Mouse (Mus musculus) midbrain, embryonic 16.5 days (tissue): Measurements from ENCODE around the gene Sf3b4. TPM values are rescaled to one million over a fixed set of nuclear protein-coding genes. Genes with fewer than 3 reads are reported as not detected.
A peak's percentile ranks its signal among the peaks of the same experiment; 100 is the strongest.
"Not testable (repeated sequence)": the region's sequence is repeated elsewhere in the genome, so short reads cannot be mapped to it uniquely, and the experiment has no call there.

Experiments used
- ATAC-seq: fragments of 200-750 bp; cut with Nextera tagmentation; 2 replicates; pipeline ENCODE4 v1.8.0; 2017; ENCODE audit warnings: moderate TSS enrichment
- H3K27ac ChIP-seq: fragments of 300-500 bp; sonication (generic); 2 replicates; pipeline ENCODE4 v1.5.1; 2014; ENCODE audit warnings: mild to moderate bottlenecking, low read length, mixed read lengths
- H3K27me3 ChIP-seq: fragments of 300-500 bp; sonication (generic); 2 replicates; pipeline ENCODE4 v1.6.1; 2014; ENCODE audit warnings: low read depth, low read length, mixed read lengths; ENCODE audit not compliant: control insufficient read depth, insufficient read depth
- H3K36me3 ChIP-seq: fragments of 300-500 bp; sonication (generic); 2 replicates; pipeline ENCODE4 v1.6.1; 2014; ENCODE audit warnings: mild to moderate bottlenecking, low read length, moderate library complexity, mixed read lengths; ENCODE audit not compliant: control insufficient read depth, insufficient read depth
- H3K4me1 ChIP-seq: fragments of 300-500 bp; sonication (generic); 2 replicates; pipeline ENCODE4 v1.6.1; 2014; ENCODE audit warnings: mild to moderate bottlenecking, low read length, mixed read lengths; ENCODE audit not compliant: control insufficient read depth, insufficient read depth
- H3K4me2 ChIP-seq: fragments of 300-500 bp; sonication (generic); 2 replicates; pipeline ENCODE4 v1.6.1; 2014; ENCODE audit warnings: mild to moderate bottlenecking, low read length, mixed read lengths
- H3K4me3 ChIP-seq: fragments of 300-500 bp; sonication (generic); 2 replicates; pipeline ENCODE4 v1.5.1; 2014; ENCODE audit warnings: low read depth, mild to moderate bottlenecking, low read length, moderate library complexity, mixed read lengths
- H3K9ac ChIP-seq: fragments of 300-500 bp; sonication (generic); 2 replicates; pipeline ENCODE4 v1.6.1; 2014; ENCODE audit warnings: low read depth, low read length, mixed read lengths
- H3K9me3 ChIP-seq: fragments of 300-500 bp; sonication (generic); replicated peaks from 2 replicates; pipeline ENCODE4 v1.6.1; 2014; ENCODE audit warnings: mild to moderate bottlenecking, low read length, mixed read lengths; ENCODE audit not compliant: control insufficient read depth, poor library complexity, severe bottlenecking
- WGBS: fragments of 180-500 bp; shearing (Covaris S2); extraction: QIAGEN DNeasy Blood & Tissue Kit; methylation state at CpG from one replicate; pipeline ENCODE4 v1.1.7; 2014; 5-methylcytosine and 5-hydroxymethylcytosine counted together
- polyA plus RNA-seq: library from polyadenylated mRNA; unstranded; fragments of >200 nt; fragmentation: Nextera tagmentation; extraction: Ambion mirVana; gene quantifications from 2 replicates; pipeline ENCODE4 v1.2.1, GENCODE M21; 2015

The Sf3b4 gene
- polyA plus RNA-seq, 1 experiment from 2014 or later, result 134 TPM

DNA sequence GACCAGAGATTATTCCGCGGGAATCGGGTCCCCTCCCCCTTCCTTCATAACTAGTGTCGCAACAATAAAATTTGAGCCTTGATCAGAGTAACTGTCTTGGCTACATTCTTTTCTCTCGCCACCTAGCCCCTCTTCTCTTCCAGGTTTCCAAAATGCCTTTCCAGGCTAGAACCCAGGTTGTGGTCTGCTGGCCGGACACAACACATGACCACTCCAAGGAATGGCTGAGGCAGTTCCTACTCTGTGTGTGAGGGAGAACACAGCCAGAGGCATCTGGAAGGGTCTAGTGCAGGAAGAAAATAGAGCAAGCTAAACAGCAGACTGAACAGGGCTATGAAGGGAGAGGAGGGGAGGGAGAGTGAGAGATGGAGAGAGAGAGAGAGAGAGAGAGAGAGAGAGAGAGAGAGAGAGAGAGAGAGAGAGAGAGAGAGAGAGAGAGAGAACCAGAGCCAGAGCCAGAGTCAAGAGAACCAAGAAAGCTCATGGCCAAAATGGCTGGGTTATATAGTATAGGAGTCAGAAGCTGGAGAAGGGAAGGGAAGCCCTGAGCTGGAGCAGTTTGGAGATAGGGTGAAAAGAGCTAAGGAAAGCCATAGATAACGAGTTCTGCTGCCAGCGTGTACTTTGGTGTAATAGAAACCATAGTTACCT, 26.6 kb downstream of the Sf3b4 start:
- 32% methylated on average over 6 of the region's 8 CpGs for WGBS
- H3K27ac ChIP-seq, H3K36me3 ChIP-seq, H3K9me3 ChIP-seq, H3K4me3 ChIP-seq, H3K27me3 ChIP-seq, ATAC-seq, H3K9ac ChIP-seq: not testable (repeated sequence)
- Histone ChIP-seq H3K4me2 (peak overlapping the region; percentile 96), H3K4me1 (peaks cover 12% of the 10 kb centered on the region)

GRCm38 (mm10) chr3:96199731-96200130, 27.6 kb downstream of the Sf3b4 start:
- no peaks in the 10 kb centered on the region for H3K36me3 ChIP-seq
- H3K4me2 ChIP-seq, result no peak overlapping the region
- H3K27ac ChIP-seq, result no peak overlapping the region
- peaks cover 12% of the 10 kb centered on the region for H3K4me1 ChIP-seq
- 70% methylated on average over 2 of the region's 2 CpGs for WGBS
- ATAC-seq, result no peak
- no peaks in the 10 kb centered on the region for H3K9me3 ChIP-seq
- no peak overlapping the region for H3K9ac ChIP-seq
- no peaks in the 10 kb centered on the region for H3K27me3 ChIP-seq
- no peak overlapping the region for H3K4me3 ChIP-seq

DNA sequence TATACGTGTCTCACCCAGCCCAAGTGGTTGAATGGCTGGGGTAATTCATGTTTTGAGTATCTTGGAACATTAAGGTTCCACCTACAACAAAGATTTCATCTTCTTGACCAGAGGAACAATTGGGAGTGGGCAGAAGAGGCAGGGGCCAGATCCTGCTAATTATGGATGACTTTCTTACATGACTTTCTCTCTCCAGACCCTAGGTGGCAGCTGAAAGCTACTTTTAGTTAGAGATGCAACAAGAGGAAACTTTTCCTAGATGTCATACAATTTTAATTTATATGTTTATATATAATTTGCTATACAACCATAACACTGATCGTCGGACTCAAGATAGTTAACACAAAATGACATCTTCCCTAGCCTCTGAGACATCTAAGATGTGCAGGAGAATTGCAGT, 35.7 kb downstream of the Sf3b4 start:
- H3K4me3 ChIP-seq, result no peak overlapping the region
- WGBS, result 89% methylated on average over 3 of the region's 3 CpGs
- no peak for ATAC-seq
- H3K4me2 ChIP-seq, result no peak overlapping the region
- no peaks in the 10 kb centered on the region for H3K9me3 ChIP-seq
- H3K27ac ChIP-seq, result no peak overlapping the region
- no peaks in the 10 kb centered on the region for H3K27me3 ChIP-seq
- H3K4me1 ChIP-seq, result no peaks in the 10 kb centered on the region
- H3K9ac ChIP-seq, result no peak overlapping the region
- H3K36me3 ChIP-seq, result no peaks in the 10 kb centered on the region

DNA sequence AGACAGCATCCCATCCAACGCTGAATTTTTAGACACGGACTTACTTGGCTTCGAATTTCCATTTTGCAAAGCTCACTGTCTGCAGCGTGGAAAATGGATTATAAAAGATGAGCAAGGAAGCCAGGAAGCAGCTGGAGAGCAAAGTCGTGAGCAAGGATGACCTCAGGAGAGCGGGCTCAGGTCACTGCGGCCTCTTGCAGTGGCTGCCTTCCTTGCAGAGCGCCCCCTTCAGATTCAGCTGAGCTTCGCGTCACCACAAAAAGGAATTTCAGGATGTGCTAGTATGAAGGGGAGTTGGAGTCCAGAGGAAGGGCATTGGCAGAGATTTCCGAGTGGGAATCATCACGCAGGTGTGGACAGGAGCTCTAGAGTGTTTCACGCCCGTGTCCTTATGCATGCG, 37.1 kb downstream of the Sf3b4 start:
- Histone ChIP-seq H3K4me2 (no peak overlapping the region), H3K9ac (no peak overlapping the region; the same call in 1 of the 2 replicates), H3K27me3 (no peaks in the 10 kb centered on the region), H3K9me3 (no peaks in the 10 kb centered on the region), H3K36me3 (no peaks in the 10 kb centered on the region), H3K4me1 (no peaks in the 10 kb centered on the region), H3K27ac (no peak overlapping the region), H3K4me3 (no peak overlapping the region)
- ATAC-seq, result no peak
- WGBS, result 21% methylated on average over 15 of the region's 15 CpGs

GRCm38 (mm10) chr3:96219191-96219641, 47.1 kb downstream of the Sf3b4 start:
- Histone ChIP-seq H3K9me3 (no peaks in the 10 kb centered on the region), H3K36me3 (no peaks in the 10 kb centered on the region), H3K4me1 (peaks cover 24% of the 10 kb centered on the region), H3K27me3 (no peaks in the 10 kb centered on the region; the same call in 1 of the 2 replicates), H3K4me2 (peak overlapping the region; percentile 65), H3K9ac (peak overlapping the region; percentile 61), H3K4me3 (peak overlapping the region; percentile 67), H3K27ac (peak overlapping the region; percentile 98)
- ATAC-seq, result peak; percentile 52
- 0% methylated on average over 12 of the region's 12 CpGs for WGBS

- no peaks in the 10 kb centered on the region for H3K36me3 ChIP-seq
- no peaks in the 10 kb centered on the region; the same call in 1 of the 2 replicates for H3K27me3 ChIP-seq
- peak within 1 kb of the TSS; percentile 67 for H3K4me3 ChIP-seq
- WGBS, result under 1% methylated on average over 37 of the region's 37 CpGs
- peak within 1 kb of the TSS; percentile 65 for H3K4me2 ChIP-seq
- peaks cover 25% of the 10 kb centered on the region for H3K4me1 ChIP-seq
- peak within 1 kb of the TSS; percentile 78 for H3K9ac ChIP-seq
- peak within 1 kb of the TSS; percentile 98 for H3K27ac ChIP-seq
- H3K9me3 ChIP-seq, result no peaks in the 10 kb centered on the region
- ATAC-seq, result peak; percentile 94
Observed at GRCm38 (mm10) chr3:96219661-96220130, 47.6 kb downstream of the Sf3b4 start, which contains the start of the genes Bola1 and Hist2h2ab. Gene Bola1 (minus strand): TSS chr3:96219709. Gene Hist2h2ab (plus strand): TSS chr3:96219865.

DNA sequence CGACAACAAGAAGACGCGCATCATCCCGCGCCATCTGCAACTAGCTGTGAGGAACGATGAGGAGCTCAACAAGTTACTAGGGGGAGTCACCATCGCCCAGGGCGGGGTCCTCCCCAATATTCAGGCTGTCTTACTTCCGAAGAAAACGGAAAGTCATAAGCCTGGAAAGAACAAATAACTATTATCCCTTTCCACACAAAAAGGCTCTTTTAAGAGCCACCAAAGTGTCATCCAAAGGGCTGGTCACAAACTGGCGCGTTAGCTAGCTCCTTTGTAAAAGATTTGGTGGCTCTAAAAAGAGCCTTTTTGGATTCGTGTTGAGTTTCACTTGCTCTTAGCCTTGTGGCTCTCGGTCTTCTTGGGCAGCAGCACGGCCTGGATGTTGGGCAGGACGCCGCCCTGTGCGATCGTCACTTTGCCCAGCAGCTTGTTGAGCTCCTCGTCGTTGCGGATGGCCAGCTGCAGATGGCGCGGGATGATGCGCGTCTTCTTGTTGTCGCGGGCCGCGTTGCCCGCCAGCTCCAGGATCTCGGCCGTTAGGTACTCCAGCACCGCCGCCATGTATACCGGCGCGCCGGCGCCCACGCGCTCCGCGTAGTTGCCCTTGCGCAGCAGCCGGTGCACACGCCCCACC, 48.1 kb downstream of the Sf3b4 start:
- peak; percentile 9 for ATAC-seq
- Histone ChIP-seq H3K4me2 (peak overlapping the region; percentile 65), H3K4me3 (peak overlapping the region; percentile 67), H3K4me1 (peaks cover 25% of the 10 kb centered on the region), H3K27ac (peak overlapping the region; percentile 98), H3K9ac (peak overlapping the region; percentile 78)
- not testable (repeated sequence) for H3K36me3 ChIP-seq, H3K9me3 ChIP-seq, H3K27me3 ChIP-seq
- WGBS, result under 1% methylated on average over 31 of the region's 47 CpGs

DNA sequence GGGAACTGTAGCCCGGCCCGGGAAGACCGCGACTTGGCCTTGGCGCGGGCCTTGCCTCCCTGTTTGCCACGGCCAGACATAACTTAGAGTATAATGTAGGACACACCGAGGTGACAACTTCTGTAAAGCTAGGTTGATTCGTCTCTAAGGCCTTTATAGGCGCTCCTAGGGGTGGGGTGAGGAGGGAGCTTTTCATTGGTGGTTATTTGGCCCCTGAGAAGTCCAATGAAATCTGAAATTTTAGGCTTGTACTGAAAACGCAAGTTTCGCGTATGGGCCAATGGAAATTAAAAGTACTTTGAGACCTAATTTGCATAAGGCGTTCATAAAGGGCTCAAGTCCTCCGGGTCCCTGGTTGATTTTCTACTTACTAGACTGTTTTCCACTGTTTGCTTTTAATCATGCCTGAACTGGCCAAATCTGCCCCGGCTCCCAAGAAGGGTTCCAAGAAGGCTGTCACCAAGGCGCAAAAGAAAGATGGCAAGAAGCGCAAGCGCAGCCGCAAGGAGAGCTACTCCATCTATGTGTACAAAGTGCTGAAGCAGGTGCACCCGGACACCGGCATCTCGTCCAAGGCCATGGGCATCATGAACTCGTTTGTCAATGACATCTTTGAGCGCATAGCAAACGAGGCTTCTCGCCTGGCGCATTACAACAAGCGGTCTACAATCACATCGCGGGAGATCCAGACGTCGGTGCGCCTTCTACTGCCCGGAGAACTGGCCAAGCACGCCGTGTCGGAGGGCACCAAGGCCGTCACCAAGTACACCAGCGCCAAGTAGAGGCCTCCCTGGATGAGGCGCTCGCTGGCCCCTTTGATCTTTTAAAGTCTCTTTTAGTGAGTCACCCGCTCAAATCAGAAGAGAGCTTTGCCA, 48.9 kb downstream of the Sf3b4 start, which contains the start of the genes Hist2h2ac and Hist2h2be:
Hist2h2ac (minus strand) TSS at position 116 of the 875 bp plus-strand sequence.
Hist2h2be (plus strand) TSS at position 355 of the 875 bp plus-strand sequence.
- H3K27ac ChIP-seq, result peak within 1 kb of the TSS; percentile 98
- peak within 1 kb of the TSS; percentile 78 for H3K9ac ChIP-seq
- peak; percentile 82 for ATAC-seq
- WGBS, result under 1% methylated on average over 43 of the region's 43 CpGs
- peak within 1 kb of the TSS; percentile 67 for H3K4me3 ChIP-seq
- H3K27me3 ChIP-seq, result no peaks in the 10 kb centered on the region
- peaks cover 25% of the 10 kb centered on the region for H3K4me1 ChIP-seq
- H3K4me2 ChIP-seq, result peak within 1 kb of the TSS; percentile 65
- no peaks in the 10 kb centered on the region for H3K36me3 ChIP-seq
- H3K9me3 ChIP-seq, result no peaks in the 10 kb centered on the region
